Mouse (Mus musculus) liver, postnatal 0 days (tissue): ENCODE results near the gene A030014E15Rik. TPM values are rescaled to one million over a fixed set of nuclear protein-coding genes. Genes with fewer than 3 reads are reported as not detected.
"Not testable (repeated sequence)": the region's sequence is repeated elsewhere in the genome, so short reads cannot be mapped to it uniquely, and the experiment has no call there.

Experiments used
- ATAC-seq: fragments of 200-750 bp; cut with Nextera tagmentation; 2 replicates; pipeline ENCODE4 v1.8.0; 2017; ENCODE audit warnings: mild to moderate bottlenecking, moderate library complexity
- DNase-seq: peaks from one replicate; pipeline ENCODE4 v3.0.0-alpha.2; 2016
- H3K27ac ChIP-seq: fragments of 300-500 bp; sonication (generic); 2 replicates; pipeline ENCODE4 v1.5.1; 2014; ENCODE audit warnings: antibody characterized with exemption, moderate library complexity, mild to moderate bottlenecking, low read depth
- H3K27me3 ChIP-seq: fragments of 300-500 bp; sonication (generic); 2 replicates; pipeline ENCODE4 v1.6.1; 2014; ENCODE audit warnings: low read length, control low read depth, mixed read lengths; ENCODE audit not compliant: insufficient read depth
- H3K36me3 ChIP-seq: fragments of 300-500 bp; sonication (generic); replicated peaks from 2 replicates; pipeline ENCODE4 v1.6.1; 2014; ENCODE audit warnings: mild to moderate bottlenecking, control low read depth, low read length, moderate library complexity, mixed read lengths; ENCODE audit not compliant: insufficient read depth
- H3K4me1 ChIP-seq: fragments of 300-500 bp; sonication (generic); 2 replicates; pipeline ENCODE4 v1.6.1; 2014; ENCODE audit warnings: antibody characterized with exemption, mild to moderate bottlenecking, control low read depth; ENCODE audit not compliant: insufficient read depth
- H3K4me2 ChIP-seq: fragments of 300-500 bp; sonication (generic); 2 replicates; pipeline ENCODE4 v1.6.1; 2014; ENCODE audit warnings: low read depth, mild to moderate bottlenecking, low read length, moderate library complexity, mixed read lengths
- H3K4me3 ChIP-seq: fragments of 300-500 bp; sonication (generic); 2 replicates; pipeline ENCODE4 v1.5.1; 2014; ENCODE audit warnings: low read depth, low read length
- H3K9ac ChIP-seq: fragments of 300-500 bp; sonication (generic); replicated peaks from 2 replicates; pipeline ENCODE4 v1.6.1; 2014; ENCODE audit warnings: mild to moderate bottlenecking, moderate library complexity
- H3K9me3 ChIP-seq: fragments of 300-500 bp; sonication (generic); 2 replicates; pipeline ENCODE4 v1.6.1; 2016; ENCODE audit warnings: mild to moderate bottlenecking, control low read depth, low read length, mixed read lengths
- CTCF ChIP-seq: sonication (generic); IDR thresholded peaks from 2 replicates; pipeline ENCODE4 v1.5.1; 2016; ENCODE audit warnings: antibody characterized with exemption, low read depth
- EP300 ChIP-seq: IDR thresholded peaks from 2 replicates; pipeline ENCODE4 v1.6.1; 2016; ENCODE audit warnings: antibody characterized with exemption, low read depth, mild to moderate bottlenecking
- WGBS: fragments of 180-500 bp; shearing (Covaris S2); extraction: QIAGEN DNeasy Blood & Tissue Kit; methylation state at CpG from one replicate; pipeline ENCODE4 v1.1.7; 2014; ENCODE audit not compliant: insufficient replicate concordance; 5-methylcytosine and 5-hydroxymethylcytosine counted together
- polyA plus RNA-seq: library from polyadenylated mRNA; unstranded; fragments of >200 nt; fragmentation: Nextera tagmentation; extraction: Ambion mirVana; gene quantifications from 2 replicates; pipeline ENCODE4 v1.2.1, GENCODE M21; 2015

A030014E15Rik gene
- polyA plus RNA-seq, 1 experiment from 2014 or later = not detected

- no peaks in the 10 kb centered on the region for H3K27me3 ChIP-seq
- H3K36me3 ChIP-seq = no peaks in the 10 kb centered on the region
- no peak within 1 kb of the TSS for H3K27ac ChIP-seq
- H3K9ac ChIP-seq = no peak within 1 kb of the TSS
- H3K4me3 ChIP-seq = no peak within 1 kb of the TSS
- peak; percentile 46 for TF ChIP-seq CTCF
- no peak for TF ChIP-seq EP300
- WGBS = 83% methylated on average over 3 of the region's 3 CpGs
- no peaks in the 10 kb centered on the region for H3K4me1 ChIP-seq
- no peak within 1 kb of the TSS for H3K4me2 ChIP-seq
- no peak for ATAC-seq
- H3K9me3 ChIP-seq = no peaks in the 10 kb centered on the region
- no peak for DNase-seq
Observed at GRCm38 (mm10) chr1:82913025-82913424, 11.7 kb upstream of the A030014E15Rik start, which contains the start of gene A030005L19Rik. Gene A030005L19Rik, plus strand, starts transcription at chr1:82913325.

GRCm38 (mm10) chr1:82913434-82913833 is 11.3 kb upstream of the A030014E15Rik start:
- not testable (repeated sequence) for H3K27ac ChIP-seq, H3K9me3 ChIP-seq, H3K4me3 ChIP-seq, H3K4me1 ChIP-seq, ATAC-seq, H3K36me3 ChIP-seq, H3K27me3 ChIP-seq, H3K9ac ChIP-seq, H3K4me2 ChIP-seq, DNase-seq
- 73% methylated on average over 5 of the region's 5 CpGs for WGBS

GRCm38 (mm10) chr1:82930558-82930957 is 5.8 kb downstream of the A030014E15Rik start:
- not testable (repeated sequence) for H3K9ac ChIP-seq, ATAC-seq, H3K4me3 ChIP-seq, H3K27ac ChIP-seq, DNase-seq, H3K4me2 ChIP-seq, H3K9me3 ChIP-seq, H3K4me1 ChIP-seq, H3K27me3 ChIP-seq, H3K36me3 ChIP-seq
- WGBS = 70% methylated on average over 3 of the region's 3 CpGs

DNA sequence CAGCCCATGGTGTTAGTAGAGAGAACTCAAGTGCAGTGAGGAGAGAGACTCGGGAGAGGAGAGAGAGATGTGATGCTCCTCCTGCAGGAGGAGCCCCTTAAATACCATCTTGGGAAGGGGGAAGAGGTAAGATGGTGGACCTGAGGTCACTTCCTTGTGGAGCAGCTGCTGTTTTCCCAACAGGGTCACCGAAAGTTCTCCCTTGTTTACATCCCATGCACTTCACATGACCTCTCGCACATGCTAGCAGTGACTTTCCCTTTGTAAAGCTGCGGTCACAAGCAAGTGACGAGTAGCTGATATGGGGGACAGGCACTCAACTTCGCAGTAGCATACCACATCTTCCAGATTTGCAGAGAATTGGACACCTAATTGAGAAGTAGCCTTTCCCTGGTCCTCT is 6.6 kb downstream of the A030014E15Rik start, which contains the start of gene Gm6217:
Gene Gm6217, minus strand, starts transcription at position 74 of the 400 bp plus-strand sequence.
- WGBS = no CpG with 5 or more reads among the region's 6 CpGs

DNA sequence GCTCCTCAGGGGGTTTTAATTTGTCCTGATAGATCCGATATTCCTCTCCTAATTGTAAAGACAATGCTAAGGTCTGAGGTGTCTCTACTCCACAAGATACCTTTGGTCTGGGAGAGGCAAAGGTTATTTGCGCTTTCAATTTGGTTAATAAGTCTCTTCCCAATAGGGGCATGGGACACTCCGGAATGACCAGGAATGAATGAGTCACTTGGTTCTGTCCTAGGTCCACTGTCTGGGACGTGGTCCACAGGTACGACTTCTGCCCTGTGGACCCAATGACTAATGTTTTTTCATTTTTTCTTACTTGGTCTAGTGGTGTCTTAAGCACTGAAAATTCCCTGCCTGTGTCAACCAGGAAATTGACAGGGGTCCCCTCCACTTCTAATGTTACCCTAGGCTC is 13.9 kb downstream of the A030014E15Rik start:
- 76% methylated on average over 5 of the region's 5 CpGs for WGBS
- no peak for TF ChIP-seq EP300
- no peak for TF ChIP-seq CTCF
- DNase-seq (no peak), ATAC-seq (no peak)
- Histone ChIP-seq H3K4me2 (no peak overlapping the region), H3K27me3 (no peaks in the 10 kb centered on the region), H3K9ac (no peak overlapping the region), H3K4me1 (no peaks in the 10 kb centered on the region), H3K36me3 (no peaks in the 10 kb centered on the region), H3K27ac (no peak overlapping the region), H3K9me3 (0 out of 2 replicates have a peak, but pooled peaks cover 2% of the 10 kb centered on the region), H3K4me3 (no peak overlapping the region)

More for the DNA sequence above, 6.6 kb downstream of the A030014E15Rik start, which contains the start of gene Gm6217:
- H3K36me3 ChIP-seq, H3K4me3 ChIP-seq, H3K9ac ChIP-seq, H3K4me2 ChIP-seq, H3K27ac ChIP-seq, ATAC-seq, H3K9me3 ChIP-seq, H3K27me3 ChIP-seq, DNase-seq, H3K4me1 ChIP-seq: not testable (repeated sequence)

DNA sequence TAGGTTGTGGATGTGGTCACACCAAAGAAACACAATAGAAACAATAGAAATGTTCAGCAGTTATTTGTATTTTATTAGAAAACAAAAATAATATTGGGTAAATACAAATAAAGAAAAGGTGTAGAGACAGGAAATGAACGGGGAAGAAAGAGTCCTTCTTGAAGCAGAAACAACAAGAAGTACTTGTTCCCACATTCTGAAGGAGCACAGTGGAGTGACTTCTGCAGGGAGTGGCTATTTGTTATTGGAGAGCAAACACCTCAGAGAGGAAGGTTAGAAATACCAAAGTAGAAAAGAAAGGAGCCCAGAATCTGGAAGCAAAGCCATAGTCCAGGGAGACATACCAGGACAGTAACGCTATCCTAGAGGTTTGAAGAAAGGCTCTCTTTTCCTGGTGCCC is 17.8 kb downstream of the A030014E15Rik start:
- H3K27me3 ChIP-seq, H3K36me3 ChIP-seq, H3K9me3 ChIP-seq, H3K4me2 ChIP-seq, ATAC-seq, H3K4me3 ChIP-seq, H3K9ac ChIP-seq, H3K27ac ChIP-seq, H3K4me1 ChIP-seq, DNase-seq: not testable (repeated sequence)
- 77% methylated on average over 1 of the region's 2 CpGs for WGBS

- not testable (repeated sequence) for DNase-seq, H3K27me3 ChIP-seq, H3K4me2 ChIP-seq, H3K9ac ChIP-seq, H3K27ac ChIP-seq, ATAC-seq, H3K4me1 ChIP-seq, H3K4me3 ChIP-seq, H3K36me3 ChIP-seq, H3K9me3 ChIP-seq
- WGBS = no CpG with 5 or more reads among the region's 6 CpGs
Observed at GRCm38 (mm10) chr1:82943295-82943694, 18.6 kb downstream of the A030014E15Rik start, which contains the start of gene A030003K21Rik. Gene A030003K21Rik, minus strand, starts transcription at chr1:82943388.

- H3K9ac ChIP-seq, H3K36me3 ChIP-seq, ATAC-seq, DNase-seq, H3K4me3 ChIP-seq, H3K4me1 ChIP-seq, H3K9me3 ChIP-seq, H3K27me3 ChIP-seq, H3K27ac ChIP-seq, H3K4me2 ChIP-seq: not testable (repeated sequence)
- WGBS = 84% methylated on average over 2 of the region's 2 CpGs
Observed at GRCm38 (mm10) chr1:82946029-82946428, 21.3 kb downstream of the A030014E15Rik start.
